Mouse (Mus musculus) urinary bladder, postnatal 14 days (tissue): ENCODE measurements at regions not wholly inside any gene's neighbourhood (a gene's known extent, or its start where the extent isn't known, plus 50 kb on each side); places are given as distances from the start of the nearest gene placed in this dataset.
A peak's percentile ranks its signal among the peaks of the same experiment; 100 is the strongest.

Source experiments
- DNase-seq: peaks from one replicate; pipeline ENCODE4 v3.0.0; 2021; ENCODE audit warnings: low spot score

GRCm38 (mm10) chr12:9176198-9176597, 146.4 kb downstream of the Ttc32 start:
- no peak for DNase-seq

GRCm38 (mm10) chr12:9178626-9179025, 148.8 kb downstream of the Ttc32 start:
- DNase-seq: no peak

GRCm38 (mm10) chr12:9180677-9181076, 150.9 kb downstream of the Ttc32 start:
- DNase-seq: no peak

GRCm38 (mm10) chr12:9191721-9192120, 161.9 kb downstream of the Ttc32 start:
- DNase-seq: no peak

GRCm38 (mm10) chr12:9199321-9199720, 169.5 kb downstream of the Ttc32 start:
- no peak for DNase-seq

GRCm38 (mm10) chr12:9212211-9212610, 182.4 kb downstream of the Ttc32 start:
- no peak for DNase-seq

- no peak for DNase-seq
Measured at GRCm38 (mm10) chr12:9224971-9225370, 195.2 kb downstream of the Ttc32 start.

GRCm38 (mm10) chr12:9227901-9228300, 198.1 kb downstream of the Ttc32 start:
- DNase-seq: no peak

GRCm38 (mm10) chr12:9228486-9228885, 198.7 kb downstream of the Ttc32 start:
- DNase-seq: no peak

GRCm38 (mm10) chr12:9229981-9230380, 200.2 kb downstream of the Ttc32 start:
- peak; percentile 11 for DNase-seq

- DNase-seq: no peak
Measured at GRCm38 (mm10) chr12:9230576-9230975, 200.8 kb downstream of the Ttc32 start.

GRCm38 (mm10) chr12:9232431-9232830, 202.6 kb downstream of the Ttc32 start:
- DNase-seq: no peak

GRCm38 (mm10) chr12:9235866-9236265, 206.1 kb downstream of the Ttc32 start:
- no peak for DNase-seq

- DNase-seq: no peak
Measured at GRCm38 (mm10) chr12:9237538-9237937, 207.7 kb downstream of the Ttc32 start.

GRCm38 (mm10) chr12:9237955-9238354, 208.2 kb downstream of the Ttc32 start:
- DNase-seq: no peak

- DNase-seq: no peak
Measured at GRCm38 (mm10) chr12:9247506-9247905, 217.7 kb downstream of the Ttc32 start.

GRCm38 (mm10) chr12:9251772-9252171, 222.0 kb downstream of the Ttc32 start:
- peak; percentile 58 for DNase-seq

- DNase-seq: no peak
Measured at GRCm38 (mm10) chr12:9253306-9254074, 223.7 kb downstream of the Ttc32 start.

GRCm38 (mm10) chr12:9254301-9254860, 224.6 kb downstream of the Ttc32 start:
- DNase-seq: no peak

GRCm38 (mm10) chr12:9255661-9256486, 226.1 kb downstream of the Ttc32 start:
- no peak for DNase-seq

GRCm38 (mm10) chr12:9256487-9256820, 226.7 kb downstream of the Ttc32 start:
- DNase-seq: no peak

GRCm38 (mm10) chr12:9258221-9258620, 228.4 kb downstream of the Ttc32 start:
- DNase-seq: no peak

GRCm38 (mm10) chr12:9261662-9262061, 231.9 kb downstream of the Ttc32 start:
- no peak for DNase-seq
